Mouse (Mus musculus): Measurements from ENCODE around the gene Fat1. TPM values are rescaled to one million over a fixed set of nuclear protein-coding genes. Genes with fewer than 3 reads are reported as not detected.

The Fat1 gene
- total and polyA plus RNA-seq, 3 experiments, result under 0.01 TPM; not detected in 2

GRCm38 (mm10) chr8:44979245-44979644 is 44.0 kb downstream of the Fat1 start:
- H3K4me3 ChIP-seq (ENCODE audit: control insufficient read depth in 1 of 2, insufficient read depth in 1 of 2, low read depth in 2 of 2, low read length in 2 of 2), result no peak overlapping the region
- H3K27me3 ChIP-seq (ENCODE audit: control insufficient read depth in 1 of 2, insufficient read depth in 2 of 2, low read length in 2 of 2), result no peaks in the 10 kb centered on the region
- H3K27ac ChIP-seq (ENCODE audit: control insufficient read depth, low read depth, low read length), result no peak overlapping the region
- TF ChIP-seq ZNF384 (IDR thresholded peaks at IDR 0.05; ENCODE audit: low read depth, low read length) (no peak), MXI1 (IDR thresholded peaks at IDR 0.05; ENCODE audit: low read depth, low read length) (no peak), USF1 (IDR thresholded peaks at IDR 0.05; ENCODE audit: low read depth, low read length) (no peak)
- DNase-seq (ENCODE audit: low read depth, low spot score), result no peak
- no peaks in the 10 kb centered on the region for H3K36me3 ChIP-seq (ENCODE audit: control insufficient read depth in 1 of 2, insufficient read depth in 2 of 2, low read length in 2 of 2)
- H3K4me1 ChIP-seq (ENCODE audit: control insufficient read depth in 1 of 2, insufficient read depth in 2 of 2, low read length in 2 of 2), result no peaks in the 10 kb centered on the region
- H3K9ac ChIP-seq (ENCODE audit: control insufficient read depth, low read depth, low read length, poor library complexity, severe bottlenecking), result no peak overlapping the region
- no peaks in the 10 kb centered on the region for H3K79me2 ChIP-seq (ENCODE audit: control insufficient read depth, insufficient read depth, low read length, poor library complexity)
- no peaks in the 10 kb centered on the region for H3K9me3 ChIP-seq (replicated peaks; ENCODE audit: insufficient read depth, low read length)

- H3K9ac ChIP-seq (ENCODE audit: control insufficient read depth, low read depth, low read length, poor library complexity, severe bottlenecking), result no peak overlapping the region
Measured at GRCm38 (mm10) chr8:44980030-44980429, 44.8 kb downstream of the Fat1 start.

GRCm38 (mm10) chr8:44985326-44986288 is 50.4 kb downstream of the Fat1 start:
- DNase-seq (ENCODE audit: low read depth, low spot score), result peak; percentile 2
- Histone ChIP-seq H3K79me2 (ENCODE audit: control insufficient read depth, insufficient read depth, low read length, poor library complexity) (no peaks in the 10 kb centered on the region), H3K9ac (ENCODE audit: control insufficient read depth, low read depth, low read length, poor library complexity, severe bottlenecking) (no peak overlapping the region), H3K4me3 (ENCODE audit: control insufficient read depth in 1 of 2, insufficient read depth in 1 of 2, low read depth in 2 of 2, low read length in 2 of 2) (no peak overlapping the region), H3K27me3 (ENCODE audit: control insufficient read depth in 1 of 2, insufficient read depth in 2 of 2, low read length in 2 of 2) (no peaks in the 10 kb centered on the region), H3K36me3 (ENCODE audit: control insufficient read depth in 1 of 2, insufficient read depth in 2 of 2, low read length in 2 of 2) (no peaks in the 10 kb centered on the region), H3K9me3 (replicated peaks; ENCODE audit: insufficient read depth, low read length) (no peaks in the 10 kb centered on the region), H3K27ac (ENCODE audit: control insufficient read depth, low read depth, low read length) (no peak overlapping the region), H3K4me1 (ENCODE audit: control insufficient read depth in 1 of 2, insufficient read depth in 2 of 2, low read length in 2 of 2) (no peaks in the 10 kb centered on the region)
- no peak for TF ChIP-seq CHD2 (IDR thresholded peaks at IDR 0.05; ENCODE audit: low read length)
- TF ChIP-seq MXI1 (IDR thresholded peaks at IDR 0.05; ENCODE audit: low read depth, low read length), result no peak
- TF ChIP-seq SMC3 (IDR thresholded peaks at IDR 0.05; ENCODE audit: low read depth, low read length), result 0 out of 2 replicates have a peak, but pooled peaks have one; percentile 8
- no peak for TF ChIP-seq GATA1 (IDR thresholded peaks at IDR 0.05; ENCODE audit: low read depth, low read length)
- TF ChIP-seq POLR2A (IDR thresholded peaks at IDR 0.05; ENCODE audit: control insufficient read depth in 1 of 2, insufficient read depth in 1 of 2, low read depth in 1 of 2, low read length in 2 of 2, poor library complexity in 1 of 2), result no peak
- TF ChIP-seq BHLHE40 (IDR thresholded peaks at IDR 0.05; ENCODE audit: borderline replicate concordance, low read depth, low read length), result no peak
- TF ChIP-seq GABPA (IDR thresholded peaks at IDR 0.05; ENCODE audit: low read depth, low read length), result no peak
- peak; percentile 44; the same call in 1 of the 2 replicates for TF ChIP-seq USF1 (IDR thresholded peaks at IDR 0.05; ENCODE audit: low read depth, low read length)
- TF ChIP-seq UBTF (IDR thresholded peaks at IDR 0.05; ENCODE audit: borderline replicate concordance, insufficient read depth, low read depth, low read length), result no peak
- no peak for TF ChIP-seq POLR2AphosphoS2 (IDR thresholded peaks at IDR 0.05; ENCODE audit: low read length)

More at GRCm38 (mm10) chr8:44980030-44980429, 44.8 kb downstream of the Fat1 start:
- TF ChIP-seq POLR2AphosphoS5 (IDR thresholded peaks at IDR 0.05; ENCODE audit: borderline replicate concordance, low read depth, low read length) (no peak), POLR2A (IDR thresholded peaks at IDR 0.05; ENCODE audit: control insufficient read depth in 1 of 2, insufficient read depth in 1 of 2, low read depth in 1 of 2, low read length in 2 of 2, poor library complexity in 1 of 2) (no peak), TAL1 (IDR thresholded peaks at IDR 0.05; ENCODE audit: low read length) (no peak), RAD21 (IDR thresholded peaks at IDR 0.05; ENCODE audit: low read depth, low read length) (no peak), ZKSCAN1 (IDR thresholded peaks at IDR 0.05; ENCODE audit: low read depth, low read length) (no peak), HCFC1 (IDR thresholded peaks at IDR 0.05; ENCODE audit: low read depth, low read length) (no peak), POLR2AphosphoS2 (IDR thresholded peaks at IDR 0.05; ENCODE audit: low read length) (no peak), USF1 (IDR thresholded peaks at IDR 0.05; ENCODE audit: low read depth, low read length) (no peak), ELF1 (IDR thresholded peaks at IDR 0.05; ENCODE audit: low read depth, low read length) (no peak), GATA1 (IDR thresholded peaks at IDR 0.05; ENCODE audit: low read depth, low read length) (no peak), MAX (IDR thresholded peaks at IDR 0.05; ENCODE audit: low read length) (no peak), MXI1 (IDR thresholded peaks at IDR 0.05; ENCODE audit: low read depth, low read length) (no peak)
- DNase-seq (ENCODE audit: low read depth, low spot score), result no peak
- no peak overlapping the region for H3K27ac ChIP-seq (ENCODE audit: control insufficient read depth, low read depth, low read length)
- H3K4me3 ChIP-seq (ENCODE audit: control insufficient read depth in 1 of 2, insufficient read depth in 1 of 2, low read depth in 2 of 2, low read length in 2 of 2), result no peak overlapping the region
- H3K9me3 ChIP-seq (replicated peaks; ENCODE audit: insufficient read depth, low read length), result no peaks in the 10 kb centered on the region
- H3K4me1 ChIP-seq (ENCODE audit: control insufficient read depth in 1 of 2, insufficient read depth in 2 of 2, low read length in 2 of 2), result no peaks in the 10 kb centered on the region
- no peaks in the 10 kb centered on the region for H3K79me2 ChIP-seq (ENCODE audit: control insufficient read depth, insufficient read depth, low read length, poor library complexity)
- H3K27me3 ChIP-seq (ENCODE audit: control insufficient read depth in 1 of 2, insufficient read depth in 2 of 2, low read length in 2 of 2), result no peaks in the 10 kb centered on the region
- no peaks in the 10 kb centered on the region for H3K36me3 ChIP-seq (ENCODE audit: control insufficient read depth in 1 of 2, insufficient read depth in 2 of 2, low read length in 2 of 2)
